Mouse (Mus musculus): ENCODE measurements at regions not wholly inside any gene's neighbourhood (a gene's known extent, or its start where the extent isn't known, plus 50 kb on each side); places are given as distances from the start of the nearest gene placed in this dataset.

GRCm38 (mm10) chr11:51911481-51911880 is 54.0 kb upstream of the Jade2 start:
- DNase-seq (ENCODE audit: low spot score) = no peak

- DNase-seq (ENCODE audit: low spot score) = no peak
Observed at GRCm38 (mm10) chr11:51915656-51916032, 51.8 kb upstream of the Cdkn2aipnl start.

GRCm38 (mm10) chr11:51916033-51916929 is 51.2 kb upstream of the Cdkn2aipnl start:
- peak; percentile 99 for DNase-seq (ENCODE audit: low spot score)
